Mouse (Mus musculus): ENCODE data around the gene Zfp382. TPM values are rescaled to one million over a fixed set of nuclear protein-coding genes. Genes with fewer than 3 reads are reported as not detected.
"Not testable (repeated sequence)": the region's sequence is repeated elsewhere in the genome, so short reads cannot be mapped to it uniquely, and the experiment has no call there.

Zfp382 gene
- polyA plus RNA-seq, 1 experiment from 2014 or later, result 1.6 TPM

DNA sequence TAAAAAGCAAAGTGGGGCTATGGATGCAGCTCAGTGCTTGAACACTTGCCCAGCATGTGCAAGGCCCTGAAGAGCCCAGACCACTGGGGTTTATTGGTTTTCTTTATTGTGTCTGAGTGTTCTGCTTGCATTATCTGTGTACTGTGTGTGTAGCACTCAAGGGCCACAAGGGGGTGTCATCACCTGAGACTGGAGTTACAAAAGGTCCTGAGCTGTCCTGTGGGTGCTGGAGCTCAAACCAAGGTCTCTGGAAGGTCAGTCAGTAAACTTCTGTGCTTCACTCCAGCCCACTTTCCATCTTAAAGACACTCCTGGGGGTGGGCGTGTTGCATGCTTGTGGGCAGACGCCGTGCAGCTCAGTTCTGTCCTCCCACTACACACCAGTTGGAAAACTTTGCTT lies 33.8 kb downstream of the Zfp382 start:
- Histone ChIP-seq H3K4me1 (replicated peaks) (no peaks in the 10 kb centered on the region), H3K9ac (no peak overlapping the region), H3K27me3 (no peaks in the 10 kb centered on the region), H3K36me3 (peaks cover 83% of the 10 kb centered on the region), H3K9me3 (replicated peaks) (peaks cover 57% of the 10 kb centered on the region), H3K27ac (no peak overlapping the region), H3K4me3 (replicated peaks) (no peak overlapping the region), H3K4me2 (no peak overlapping the region)
- WGBS (ENCODE audit: insufficient replicate concordance), result 93% methylated on average over 3 of the region's 3 CpGs
- DNase-seq, result no peak
- ATAC-seq (ENCODE audit: low read depth), result no peak

GRCm38 (mm10) chr7:30163113-30163512 lies 41.4 kb downstream of the Zfp382 start:
- ATAC-seq (ENCODE audit: low read depth), result no peak
- WGBS (ENCODE audit: insufficient replicate concordance), result 93% methylated on average over 5 of the region's 5 CpGs

GRCm38 (mm10) chr7:30164745-30165144 lies 43.0 kb downstream of the Zfp382 start:
- 87% methylated on average over 2 of the region's 2 CpGs for WGBS (ENCODE audit: insufficient replicate concordance)
- H3K27me3 ChIP-seq, result no peaks in the 10 kb centered on the region
- peaks cover 17% of the 10 kb centered on the region for H3K4me1 ChIP-seq (replicated peaks)
- peaks cover 76% of the 10 kb centered on the region for H3K36me3 ChIP-seq
- H3K9me3 ChIP-seq (replicated peaks), result peaks cover 30% of the 10 kb centered on the region
- H3K4me3 ChIP-seq (replicated peaks), result no peak overlapping the region
- DNase-seq, result no peak
- H3K4me2 ChIP-seq, result no peak overlapping the region
- H3K9ac ChIP-seq, result no peak overlapping the region
- H3K27ac ChIP-seq, result no peak overlapping the region
- ATAC-seq (ENCODE audit: low read depth), result no peak

More at GRCm38 (mm10) chr7:30163113-30163512, 41.4 kb downstream of the Zfp382 start:
- DNase-seq, result no peak
- H3K27me3 ChIP-seq, result no peaks in the 10 kb centered on the region
- H3K9ac ChIP-seq, result no peak overlapping the region
- no peak overlapping the region for H3K4me2 ChIP-seq
- H3K27ac ChIP-seq, result no peak overlapping the region
- H3K4me3 ChIP-seq (replicated peaks), result no peak overlapping the region
- H3K9me3 ChIP-seq (replicated peaks), result peaks cover 40% of the 10 kb centered on the region
- peaks cover 12% of the 10 kb centered on the region for H3K4me1 ChIP-seq (replicated peaks)
- H3K36me3 ChIP-seq, result peaks cover 92% of the 10 kb centered on the region

GRCm38 (mm10) chr7:30168914-30169582 lies 47.3 kb downstream of the Zfp382 start:
- no peak for DNase-seq
- WGBS (ENCODE audit: insufficient replicate concordance), result 2% methylated on average over 21 of the region's 21 CpGs

DNA sequence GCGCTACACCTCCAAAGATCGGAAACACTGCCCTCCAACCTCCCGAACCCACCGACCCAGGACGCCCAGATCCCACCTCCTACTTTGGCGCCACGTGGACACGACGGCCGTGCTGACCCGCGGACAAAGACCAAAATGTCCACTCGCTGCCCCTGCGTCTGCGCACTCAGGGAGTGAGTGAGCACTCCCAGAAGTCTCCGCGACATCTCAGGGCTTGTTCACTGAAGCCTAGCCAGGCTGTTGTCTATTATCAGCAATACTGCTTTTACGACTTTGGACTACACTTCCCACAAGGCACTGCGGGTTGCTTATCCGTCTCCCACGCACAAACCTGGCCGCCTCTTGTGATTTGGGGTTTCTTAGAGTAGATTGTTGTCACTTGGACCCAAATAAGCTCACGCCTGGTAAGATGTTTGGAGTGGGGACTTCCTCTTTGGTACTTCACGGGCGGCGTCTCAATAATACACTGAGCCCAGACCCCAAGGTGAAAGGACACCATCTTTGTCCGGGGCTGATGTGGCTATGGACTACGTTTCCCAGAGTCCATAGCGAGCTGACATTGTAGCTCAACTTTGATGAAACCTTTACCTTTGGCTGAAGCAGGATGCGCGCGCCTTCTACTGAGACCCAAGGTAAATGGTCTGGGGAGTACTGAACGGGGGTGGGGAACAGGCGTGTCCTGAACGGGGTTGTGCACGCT lies 48.0 kb downstream of the Zfp382 start, which contains the start of gene Zfp146:
Gene Zfp146 (minus strand): TSS at position 168 of the 700 bp plus-strand sequence.
- Histone ChIP-seq H3K36me3 (peaks cover 30% of the 10 kb centered on the region), H3K4me3 (replicated peaks) (peak within 1 kb of the TSS; percentile 77), H3K9me3 (replicated peaks) (no peaks in the 10 kb centered on the region; the same call in 1 of the 2 replicates), H3K9ac (peak within 1 kb of the TSS; percentile 88), H3K27ac (peak within 1 kb of the TSS; percentile 84), H3K4me1 (replicated peaks) (peaks cover 26% of the 10 kb centered on the region), H3K27me3 (no peaks in the 10 kb centered on the region), H3K4me2 (peak within 1 kb of the TSS; percentile 84)
- DNase-seq, result peak; percentile 89
- peak; percentile 98 for ATAC-seq (ENCODE audit: low read depth)
- WGBS (ENCODE audit: insufficient replicate concordance), result under 1% methylated on average over 36 of the region's 36 CpGs

More at GRCm38 (mm10) chr7:30168914-30169582, 47.3 kb downstream of the Zfp382 start:
- H3K4me3 ChIP-seq (replicated peaks), result peak overlapping the region; percentile 77
- peaks cover under 1% of the 10 kb centered on the region; the same call in 1 of the 2 replicates for H3K9me3 ChIP-seq (replicated peaks)
- H3K4me2 ChIP-seq, result peak overlapping the region; percentile 84
- peak overlapping the region; percentile 84 for H3K27ac ChIP-seq
- ATAC-seq (ENCODE audit: low read depth), result peak; percentile 13
- H3K9ac ChIP-seq, result peak overlapping the region; percentile 88
- H3K27me3 ChIP-seq, result no peaks in the 10 kb centered on the region
- H3K36me3 ChIP-seq, result peaks cover 34% of the 10 kb centered on the region
- peaks cover 26% of the 10 kb centered on the region for H3K4me1 ChIP-seq (replicated peaks)

- H3K27ac ChIP-seq, result peak overlapping the region; percentile 84
- H3K4me1 ChIP-seq (replicated peaks), result peaks cover 26% of the 10 kb centered on the region
- 20% methylated on average over 11 of the region's 11 CpGs for WGBS (ENCODE audit: insufficient replicate concordance)
- ATAC-seq (ENCODE audit: low read depth) (peak; percentile 11), DNase-seq (peak; percentile 6)
- H3K9me3 ChIP-seq (replicated peaks), result no peaks in the 10 kb centered on the region
- peak overlapping the region; percentile 77 for H3K4me3 ChIP-seq (replicated peaks)
- H3K9ac ChIP-seq, result peak overlapping the region; percentile 88
- peaks cover 23% of the 10 kb centered on the region for H3K36me3 ChIP-seq
- peak overlapping the region; percentile 84 for H3K4me2 ChIP-seq
- H3K27me3 ChIP-seq, result no peaks in the 10 kb centered on the region
Observed at GRCm38 (mm10) chr7:30170283-30170951, 48.7 kb downstream of the Zfp382 start.

DNA sequence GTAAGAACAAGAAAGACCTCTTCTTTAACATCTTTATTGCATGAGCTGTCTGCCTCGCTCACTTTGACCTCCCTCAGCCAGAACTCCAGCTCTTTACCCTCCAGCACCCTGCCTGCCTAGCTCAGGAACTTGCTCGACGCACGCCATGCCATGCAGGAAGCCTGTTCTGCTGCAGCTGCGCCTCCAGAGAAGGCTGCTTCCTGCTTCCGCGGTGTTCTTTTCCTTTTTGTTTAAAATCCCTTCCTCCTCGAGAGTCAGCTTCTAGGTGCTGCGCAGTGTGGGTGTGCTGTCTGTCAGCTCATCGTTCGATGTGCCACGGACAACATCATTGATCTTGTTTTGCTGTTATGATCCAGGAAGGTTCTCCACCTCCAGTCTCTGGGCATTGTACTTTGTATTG lies 54.7 kb downstream of the Zfp382 start:
- Histone ChIP-seq H3K4me3 (replicated peaks) (no peak overlapping the region), H3K27ac (no peak overlapping the region), H3K9me3 (replicated peaks) (no peaks in the 10 kb centered on the region), H3K27me3 (no peaks in the 10 kb centered on the region), H3K4me1 (replicated peaks) (no peaks in the 10 kb centered on the region), H3K9ac (no peak overlapping the region), H3K36me3 (peaks cover 11% of the 10 kb centered on the region), H3K4me2 (no peak overlapping the region)
- WGBS (ENCODE audit: insufficient replicate concordance), result 51% methylated on average over 12 of the region's 12 CpGs
- DNase-seq, result no peak
- ATAC-seq (ENCODE audit: low read depth), result no peak

DNA sequence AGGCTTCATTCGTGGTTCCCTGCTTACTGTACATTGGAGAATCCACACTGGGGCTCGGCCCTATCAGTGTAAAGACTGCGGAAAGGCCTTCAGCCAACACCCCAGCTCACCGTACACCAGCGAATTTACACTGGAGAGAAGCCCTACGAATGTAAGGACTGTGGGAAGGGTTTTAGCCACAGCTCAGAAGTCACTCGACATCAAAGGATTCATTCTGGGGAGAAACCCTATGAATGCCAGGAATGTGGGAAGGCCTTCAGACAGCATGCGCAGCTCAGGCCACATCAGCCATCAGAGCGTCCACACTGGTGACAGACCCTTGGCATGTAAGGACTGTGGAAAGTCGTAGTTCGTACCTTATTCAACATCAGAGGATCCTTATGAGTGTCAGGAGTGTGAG lies 56.5 kb downstream of the Zfp382 start:
- WGBS (ENCODE audit: insufficient replicate concordance), result 78% methylated on average over 11 of the region's 11 CpGs
- Histone ChIP-seq H3K9ac (no peak overlapping the region), H3K4me2 (no peak overlapping the region), H3K36me3 (peaks cover 11% of the 10 kb centered on the region), H3K27me3 (no peaks in the 10 kb centered on the region), H3K27ac (no peak overlapping the region), H3K9me3 (replicated peaks) (no peaks in the 10 kb centered on the region), H3K4me1 (replicated peaks) (no peaks in the 10 kb centered on the region), H3K4me3 (replicated peaks) (no peak overlapping the region)
- no peak for ATAC-seq (ENCODE audit: low read depth)
- DNase-seq, result no peak

DNA sequence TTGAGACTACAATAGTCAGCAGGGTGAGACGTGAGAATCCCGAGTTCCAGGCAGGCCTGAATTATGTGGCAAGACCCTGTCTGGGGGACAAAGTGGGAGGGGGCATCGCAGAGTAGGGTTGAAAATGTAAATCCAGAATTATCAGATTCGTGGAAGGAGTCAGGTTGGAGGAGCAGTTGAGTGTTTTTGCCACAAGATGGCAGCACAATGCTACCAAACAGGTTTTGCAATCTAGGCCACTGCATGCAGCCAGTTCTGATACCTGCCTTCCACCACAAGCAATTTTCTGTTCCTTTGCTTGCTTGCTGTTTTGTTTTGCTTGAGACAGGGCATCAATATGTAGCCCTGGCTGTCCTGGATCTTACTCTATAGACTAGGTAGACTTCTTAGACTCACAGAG lies 59.6 kb downstream of the Zfp382 start:
- ATAC-seq (ENCODE audit: low read depth) (no peak), DNase-seq (peak; percentile 54)
- no peak overlapping the region for H3K4me2 ChIP-seq
- under 1% methylated on average over 4 of the region's 4 CpGs for WGBS (ENCODE audit: insufficient replicate concordance)
- H3K36me3 ChIP-seq, result peaks cover 16% of the 10 kb centered on the region
- H3K4me1 ChIP-seq (replicated peaks), result peaks cover 20% of the 10 kb centered on the region
- H3K27me3 ChIP-seq, result no peaks in the 10 kb centered on the region
- H3K4me3 ChIP-seq (replicated peaks), result no peak overlapping the region
- no peak overlapping the region for H3K9ac ChIP-seq
- no peak overlapping the region for H3K27ac ChIP-seq
- H3K9me3 ChIP-seq (replicated peaks), result no peaks in the 10 kb centered on the region

DNA sequence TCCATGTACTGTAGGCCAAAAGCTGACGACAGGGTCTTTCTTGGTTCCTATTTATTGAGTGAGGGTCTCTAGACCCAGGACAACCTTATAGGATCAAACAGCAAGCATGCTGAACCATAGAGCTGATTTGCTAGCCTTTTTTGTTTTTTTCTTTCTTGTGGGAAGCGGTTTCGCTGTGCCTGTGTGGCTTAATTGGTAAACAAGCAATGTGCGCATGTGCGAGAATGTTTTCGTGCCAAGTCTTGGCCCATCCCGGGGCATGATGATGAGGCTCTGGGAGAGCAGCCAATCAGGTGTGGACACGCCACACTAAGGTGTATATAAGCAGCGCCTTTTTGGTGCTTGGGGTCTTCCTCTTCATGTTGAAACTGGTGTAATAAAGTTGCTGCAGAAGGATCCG lies 60.2 kb downstream of the Zfp382 start:
- not testable (repeated sequence) for H3K4me2 ChIP-seq; H3K27me3 ChIP-seq; H3K4me3 ChIP-seq (replicated peaks); H3K9ac ChIP-seq; ATAC-seq (ENCODE audit: low read depth); H3K27ac ChIP-seq; H3K9me3 ChIP-seq (replicated peaks); DNase-seq
- H3K4me1 ChIP-seq (replicated peaks), result peaks cover 20% of the 10 kb centered on the region
- 85% methylated on average over 10 of the region's 10 CpGs for WGBS (ENCODE audit: insufficient replicate concordance)
- H3K36me3 ChIP-seq, result peaks cover 22% of the 10 kb centered on the region

DNA sequence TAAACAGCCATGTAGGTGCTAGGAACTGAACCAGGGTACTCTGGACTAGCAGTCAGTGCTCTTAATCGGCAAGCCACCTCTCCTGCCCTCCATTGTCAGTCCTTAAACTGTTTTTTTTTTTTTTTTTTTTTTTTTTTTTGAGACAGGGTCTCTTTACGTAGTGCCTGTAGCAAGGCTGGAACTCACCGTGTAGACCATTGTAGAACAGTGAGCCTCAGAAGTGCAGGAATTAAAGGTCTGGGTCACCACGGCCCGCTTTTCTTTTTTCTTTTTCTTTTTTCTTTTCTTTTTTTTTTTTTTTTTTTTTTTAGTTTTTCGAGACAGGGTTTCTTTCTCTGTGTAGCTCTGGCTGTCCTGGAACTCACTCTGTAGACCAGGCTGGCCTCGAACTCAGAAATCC lies 61.4 kb downstream of the Zfp382 start:
- H3K4me2 ChIP-seq, result peak overlapping the region; percentile 66
- not testable (repeated sequence) for ATAC-seq (ENCODE audit: low read depth)

More for the DNA sequence above, 61.4 kb downstream of the Zfp382 start:
- Histone ChIP-seq H3K4me1 (replicated peaks) (peaks cover 20% of the 10 kb centered on the region), H3K36me3 (peaks cover 28% of the 10 kb centered on the region)
- not testable (repeated sequence) for H3K4me3 ChIP-seq (replicated peaks); H3K27ac ChIP-seq; H3K9me3 ChIP-seq (replicated peaks); H3K27me3 ChIP-seq; H3K9ac ChIP-seq; DNase-seq
- 66% methylated on average over 6 of the region's 7 CpGs for WGBS (ENCODE audit: insufficient replicate concordance)
